Mouse (Mus musculus) left cerebral cortex, adult 18-20 months (tissue): ENCODE results near the gene Armc2. TPM values are rescaled to one million over a fixed set of nuclear protein-coding genes. Genes with fewer than 3 reads are reported as not detected.
"Not testable (repeated sequence)": the region's sequence is repeated elsewhere in the genome, so short reads cannot be mapped to it uniquely, and the experiment has no call there.

ENCODE experiments used
- DNase-seq, 2 experiments: peaks; one replicate each; pipeline ENCODE4 v3.0.0; 2021 to 2022; ENCODE audit warnings: low spot score in 2 of 2, mixed read lengths in 1 of 2
- total RNA-seq, 2 experiments: library from RNA; stranded (reverse); gene quantifications; 2 replicates each; pipeline ENCODE4 v1.2.3; 2021

Gene Armc2
- total RNA-seq, 2 experiments from 2014 or later, result 12.2 to 16.9 TPM

DNA sequence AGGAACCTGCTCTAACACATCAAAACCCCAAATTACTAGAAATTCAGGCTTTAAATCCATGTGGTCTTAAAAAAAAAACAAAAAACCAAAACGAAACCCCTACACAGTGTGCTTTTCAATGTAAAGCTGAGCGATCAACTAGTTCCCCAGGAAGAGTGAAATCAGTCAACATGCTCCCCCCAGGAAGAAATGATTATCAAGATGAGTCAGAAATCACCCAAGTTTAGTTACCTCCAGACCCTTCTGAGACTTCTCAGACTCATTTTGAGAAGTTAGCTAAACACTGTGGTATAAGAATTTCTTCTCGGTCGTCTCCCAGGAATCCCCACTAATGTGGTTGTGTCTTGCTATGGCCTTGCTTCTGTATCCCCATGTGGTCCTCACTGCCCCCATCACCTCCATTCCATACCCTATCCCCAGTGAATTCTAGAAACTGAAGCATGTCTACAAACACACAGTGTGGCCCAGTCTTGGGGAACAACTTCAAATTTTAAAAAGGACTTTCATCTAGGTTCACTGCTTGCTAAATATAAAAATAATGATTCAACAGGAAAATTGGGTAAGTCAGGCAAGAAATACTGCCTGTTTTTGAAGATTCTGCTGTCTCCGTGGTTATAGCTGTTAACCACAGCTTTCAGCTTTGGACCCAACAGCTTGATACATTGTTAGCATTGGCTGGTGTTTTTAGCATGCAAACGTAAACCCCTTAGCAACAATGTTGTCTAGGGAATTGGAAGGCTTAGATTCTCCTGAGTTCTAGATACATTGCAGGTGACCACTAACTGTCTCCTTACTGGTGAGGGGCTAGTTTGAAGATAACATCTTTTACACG is 39.6 kb downstream of the Armc2 start:
- DNase-seq, result no peak

DNA sequence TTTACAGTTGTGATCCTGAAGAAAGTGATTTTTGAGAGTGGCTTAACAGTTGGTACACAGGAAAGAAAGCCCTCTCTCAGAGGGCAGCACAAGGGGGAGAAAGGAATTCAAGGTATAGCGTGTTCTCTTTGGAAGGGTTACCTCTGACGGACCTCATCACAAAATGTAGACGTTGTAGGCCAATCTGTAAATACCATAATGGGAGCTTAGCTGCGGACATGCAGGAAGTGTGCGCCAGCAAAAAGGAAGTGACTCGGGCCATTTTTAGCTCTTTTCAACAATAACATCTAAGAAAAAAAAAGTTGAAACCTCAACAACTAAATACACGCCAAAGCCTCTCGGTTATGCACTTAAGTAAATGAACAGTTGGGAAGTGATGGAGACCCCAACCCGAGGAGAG is 45.6 kb downstream of the Armc2 start:
- no peak for DNase-seq

DNA sequence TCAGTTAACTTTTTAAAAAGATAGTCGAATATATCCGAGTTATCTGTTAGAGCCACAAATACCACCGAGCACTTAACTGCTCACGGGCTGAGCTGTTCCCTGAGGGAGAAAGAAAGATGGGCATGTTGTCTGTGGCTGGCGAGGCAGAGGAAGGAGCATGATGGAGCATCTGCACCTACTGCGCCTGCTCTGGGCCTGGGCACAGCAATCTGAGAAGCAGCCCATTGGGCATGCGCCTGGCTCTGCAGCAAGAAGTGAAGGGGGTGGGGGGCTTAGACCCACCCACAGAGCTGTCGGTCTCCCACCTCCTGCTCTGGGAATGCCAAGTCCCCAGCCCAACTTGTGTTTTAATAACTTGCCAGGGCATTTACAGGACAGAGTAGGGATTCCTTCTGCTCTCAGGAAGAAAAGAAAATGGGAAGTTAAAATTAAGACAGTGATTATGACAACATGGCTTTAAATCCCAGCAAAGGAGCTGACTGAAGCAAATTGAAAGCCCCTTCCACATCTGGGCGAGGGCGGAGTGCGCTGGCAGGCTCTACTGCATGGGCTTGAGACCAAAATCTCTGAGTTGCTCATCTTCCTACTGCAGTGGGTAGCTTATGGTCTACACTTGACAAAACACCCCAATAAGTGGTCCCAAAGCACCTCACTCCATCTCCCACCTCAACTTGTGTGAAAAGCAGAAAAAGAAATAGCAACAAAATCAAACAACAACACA is 50.2 kb downstream of the Armc2 start:
- no peak for DNase-seq

DNA sequence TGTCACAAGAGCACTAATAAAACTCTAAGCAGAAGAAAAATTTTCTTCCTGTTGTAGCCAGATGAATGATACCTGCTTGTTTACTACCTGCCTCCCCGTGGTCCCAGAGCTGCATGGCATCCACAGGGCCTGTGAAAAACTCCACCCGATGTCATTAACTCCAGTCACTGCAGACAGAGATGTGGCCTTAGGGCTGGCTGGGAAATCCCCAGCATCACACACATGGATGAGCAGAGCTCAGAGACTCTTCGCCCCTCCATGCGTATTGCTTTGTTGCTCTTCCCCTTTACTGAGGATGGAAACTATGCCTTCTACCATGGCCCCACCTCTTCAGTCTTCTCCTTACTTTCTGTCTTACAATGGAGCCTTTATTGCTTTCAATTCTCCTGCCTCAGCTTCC is 55.5 kb downstream of the Armc2 start:
- no peak for DNase-seq

DNA sequence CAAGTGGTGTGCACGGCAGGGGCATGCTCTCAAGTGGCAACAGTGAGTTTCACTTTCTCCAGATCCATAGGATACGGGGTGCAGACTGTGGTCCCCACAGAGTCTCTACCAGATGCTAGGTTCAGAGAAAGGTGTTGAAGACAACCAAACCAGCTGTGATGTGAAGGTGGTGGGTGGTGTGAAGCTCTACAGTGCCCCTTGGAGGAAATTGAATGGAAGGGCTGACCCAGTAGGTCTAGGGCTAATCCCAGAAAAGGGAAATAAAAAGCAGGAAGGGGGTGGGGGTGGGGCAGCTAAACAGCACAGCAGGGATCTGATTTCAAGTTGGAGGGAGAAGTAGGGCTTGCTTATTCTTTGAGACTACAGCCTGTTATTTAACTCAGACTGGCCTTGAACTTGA is 58.4 kb downstream of the Armc2 start:
- DNase-seq, result no peak

DNA sequence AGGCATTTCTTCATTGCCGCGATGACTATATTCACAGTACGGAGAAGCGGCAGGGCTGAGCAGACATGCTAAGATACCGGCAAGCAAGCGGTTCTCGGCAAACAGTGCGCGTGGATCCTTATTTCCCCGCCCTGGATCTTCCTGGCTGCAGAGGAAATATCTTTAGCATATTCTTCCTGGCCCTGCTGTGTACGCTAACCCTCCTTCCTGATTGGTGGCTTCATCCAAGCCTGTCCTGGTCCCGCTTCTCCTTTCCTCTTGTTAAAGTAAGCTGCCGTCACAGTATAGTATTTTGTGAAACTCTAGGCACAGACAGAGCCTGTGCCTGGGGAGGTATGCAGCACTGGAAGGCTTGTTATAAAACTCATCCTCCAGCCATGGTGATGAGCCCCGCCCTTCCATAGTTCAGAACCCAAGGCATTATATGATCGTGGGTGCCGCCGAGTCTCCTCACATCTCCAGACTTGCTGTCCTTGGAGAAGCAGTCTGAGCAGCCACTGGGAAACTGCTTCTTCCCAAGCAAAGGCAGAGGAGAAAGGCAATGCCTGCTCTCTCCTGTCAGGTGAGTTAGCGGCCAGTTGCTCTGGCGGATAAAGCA is 59.5 kb downstream of the Armc2 start:
- no peak for DNase-seq

DNA sequence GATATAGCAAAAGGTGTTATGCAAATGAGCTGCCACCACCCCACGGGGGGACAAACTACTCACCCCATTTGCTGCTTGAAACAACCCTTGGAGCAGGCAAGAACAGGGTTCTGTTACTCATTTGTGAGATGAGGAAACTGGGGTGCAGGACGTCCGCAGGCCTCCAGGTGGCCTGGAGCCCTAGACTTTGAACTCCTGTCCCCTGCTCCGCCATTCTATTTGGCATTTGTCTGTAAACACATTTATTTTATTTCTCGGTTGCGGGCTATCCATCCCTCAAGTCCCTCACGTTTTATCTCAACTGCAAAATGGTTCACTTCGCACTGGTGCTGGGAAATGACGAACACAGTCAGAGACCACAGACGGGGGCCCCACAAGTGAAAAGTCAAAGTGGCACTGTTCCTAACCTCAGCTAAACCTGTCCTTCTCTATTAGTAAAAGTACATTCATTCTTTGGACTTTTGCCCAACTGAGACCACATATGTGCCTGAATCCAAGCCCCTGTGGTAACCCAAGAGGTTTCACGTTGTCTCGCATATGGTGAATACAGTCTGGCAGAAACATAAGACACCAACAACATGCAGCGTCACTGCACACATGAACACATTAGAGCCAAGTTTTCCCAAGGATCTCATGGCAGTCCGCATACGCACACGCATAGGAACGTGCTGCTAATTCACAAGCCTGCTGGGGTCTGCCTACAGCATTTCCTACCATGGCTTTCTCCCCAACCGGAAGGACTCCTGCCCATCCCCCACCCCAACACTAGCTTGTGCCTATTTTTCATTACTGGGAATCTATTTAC is 60.6 kb downstream of the Armc2 start:
- no peak for DNase-seq

DNA sequence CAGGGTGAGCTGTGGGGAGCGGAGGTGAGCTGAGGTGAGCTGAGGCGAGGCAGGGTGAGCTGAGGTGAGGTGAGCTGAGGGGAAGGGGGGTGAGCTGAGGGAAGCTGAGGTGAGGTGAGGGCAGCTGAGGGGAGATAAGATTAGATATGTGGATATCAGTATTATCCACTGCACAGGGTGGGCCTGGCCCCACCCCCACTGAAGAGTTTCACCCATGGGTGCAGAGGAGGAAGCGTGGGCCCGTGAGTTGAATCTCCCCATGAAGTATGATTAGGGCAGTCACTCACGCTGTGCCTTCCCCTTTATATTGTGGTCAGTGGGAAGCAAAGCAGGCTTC is 64.7 kb downstream of the Armc2 start:
- DNase-seq, result no peak

DNA sequence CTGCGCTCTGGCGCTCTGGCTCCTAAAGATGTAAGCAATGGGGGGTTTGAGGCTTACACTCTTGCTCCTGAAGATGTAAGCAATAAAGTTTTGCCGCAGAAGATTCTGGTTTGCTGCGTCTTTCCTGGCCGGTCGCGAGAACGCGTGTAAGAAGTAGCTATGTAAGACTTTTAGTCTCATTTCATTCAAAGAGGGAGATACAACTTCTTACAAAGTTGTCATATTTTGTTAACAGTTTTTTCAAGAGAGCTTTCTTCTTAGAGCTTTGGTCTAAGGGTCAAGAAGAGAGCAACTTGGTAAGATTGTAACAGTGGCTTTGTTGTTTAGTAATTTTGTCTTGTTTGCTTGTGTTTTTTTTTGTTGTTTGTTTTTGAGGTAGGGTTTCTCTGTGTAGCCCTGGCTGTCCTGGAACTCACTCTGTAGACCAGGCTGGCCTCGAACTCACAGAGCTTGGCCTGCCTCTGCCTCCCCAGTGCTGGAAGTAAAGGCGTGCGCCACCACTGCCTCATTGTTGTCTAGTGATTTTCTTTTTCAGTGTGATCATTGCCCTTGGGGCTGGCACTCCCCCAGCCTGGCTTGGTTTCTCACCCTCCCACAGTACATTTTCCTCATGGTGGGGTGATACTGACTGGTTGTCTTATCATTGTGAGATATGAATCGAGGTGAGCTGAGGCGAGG is 65.3 kb downstream of the Armc2 start:
- no peak for DNase-seq

DNA sequence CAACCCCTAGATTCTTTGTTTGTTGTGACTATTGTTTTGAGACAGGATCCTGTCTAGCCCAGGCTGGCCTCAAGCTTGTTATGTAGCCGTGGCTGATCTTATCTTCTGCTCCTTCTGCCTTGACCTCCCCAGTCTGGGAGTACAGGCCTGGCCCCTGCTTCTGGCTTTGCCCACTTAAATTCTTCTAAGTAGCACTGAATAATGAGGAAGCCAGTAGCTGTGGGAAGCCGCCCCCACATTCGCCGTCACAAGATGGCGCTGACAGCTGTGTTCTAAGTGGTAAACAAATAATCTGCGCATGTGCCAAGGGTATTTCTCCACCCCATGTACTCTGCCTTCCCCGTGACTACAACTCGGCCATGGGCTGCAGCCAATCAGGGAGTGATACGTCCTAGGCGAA is 65.9 kb downstream of the Armc2 start:
- not testable (repeated sequence) for DNase-seq

DNA sequence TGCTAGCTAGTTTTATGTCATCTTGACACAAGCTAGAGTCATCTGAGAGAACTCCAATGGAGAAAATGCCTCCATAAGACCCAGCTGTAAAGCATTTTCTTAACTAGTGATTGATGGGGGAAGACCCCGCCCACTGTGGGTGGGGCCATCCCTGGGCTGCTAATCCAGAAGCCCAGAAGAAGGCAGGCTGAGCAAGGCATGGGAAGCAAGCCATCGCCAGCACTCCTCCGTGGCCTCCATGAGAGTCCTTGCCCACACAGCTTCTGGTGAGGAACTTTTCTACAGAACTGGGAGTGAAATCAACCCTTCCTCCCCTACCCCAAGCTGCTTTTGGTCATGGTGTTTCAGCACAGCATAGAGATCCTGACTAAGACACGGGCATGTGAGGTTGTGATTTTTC is 79.2 kb downstream of the Armc2 start:
- DNase-seq, result peak; percentile 33 to 59

DNA sequence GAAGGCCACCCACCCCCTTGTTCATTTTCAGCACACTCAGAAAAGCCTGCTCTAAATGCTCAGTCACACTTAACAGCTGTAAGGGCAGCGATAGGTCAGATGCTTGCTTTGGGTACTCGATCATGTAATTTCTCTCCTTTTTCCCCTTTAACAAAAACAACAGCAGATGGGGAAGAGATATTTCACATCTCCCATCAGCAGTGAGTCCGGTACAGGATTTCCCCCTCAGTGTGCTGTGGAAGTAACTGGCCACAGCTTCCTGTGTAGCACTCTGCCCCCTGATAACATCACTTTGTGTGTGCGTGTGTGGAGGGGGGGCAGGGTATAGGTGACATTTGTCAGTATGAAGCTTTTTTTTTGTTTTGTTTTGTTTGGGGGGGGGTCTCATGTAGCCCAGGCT is 81.1 kb downstream of the Armc2 start:
- DNase-seq, result no peak

DNA sequence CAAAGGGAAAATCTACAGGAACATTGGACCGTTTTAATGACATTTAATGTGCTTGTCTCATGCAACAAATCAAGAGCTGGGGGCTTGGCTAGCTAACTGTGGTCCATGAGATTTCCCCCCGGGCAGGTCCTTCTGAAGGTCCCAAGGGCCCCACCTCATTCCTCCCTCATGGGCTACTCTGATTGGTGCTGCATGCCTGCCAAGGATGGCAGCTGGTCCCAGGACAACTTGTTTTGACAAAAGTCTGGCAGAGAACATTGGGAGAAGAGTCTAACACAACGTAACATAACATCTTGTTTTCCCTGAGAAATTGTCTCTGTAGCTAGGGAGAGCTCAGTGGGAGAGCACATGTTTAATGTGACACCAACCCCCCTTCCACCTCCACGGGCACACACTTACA is 82.1 kb downstream of the Armc2 start:
- peak in 1 of 2 experiments; percentile 26 for DNase-seq

DNA sequence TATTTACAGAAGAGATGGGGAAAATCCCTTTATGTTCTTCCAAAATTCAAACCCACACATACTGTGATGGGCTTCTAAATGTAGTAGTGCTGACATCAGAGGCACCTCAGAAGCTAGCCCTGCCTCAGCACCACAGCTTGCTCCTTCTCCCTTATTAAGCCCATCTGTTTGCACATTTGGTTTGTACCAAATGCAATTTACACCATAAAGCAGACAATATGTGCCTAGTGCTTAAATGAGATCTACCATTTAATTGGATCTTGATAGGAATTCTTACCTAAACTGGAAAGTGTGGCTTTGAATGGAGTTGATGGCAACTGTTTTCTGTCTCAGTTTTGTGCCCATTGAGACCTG is 82.8 kb downstream of the Armc2 start:
- DNase-seq, result peak; percentile 26 to 47

DNA sequence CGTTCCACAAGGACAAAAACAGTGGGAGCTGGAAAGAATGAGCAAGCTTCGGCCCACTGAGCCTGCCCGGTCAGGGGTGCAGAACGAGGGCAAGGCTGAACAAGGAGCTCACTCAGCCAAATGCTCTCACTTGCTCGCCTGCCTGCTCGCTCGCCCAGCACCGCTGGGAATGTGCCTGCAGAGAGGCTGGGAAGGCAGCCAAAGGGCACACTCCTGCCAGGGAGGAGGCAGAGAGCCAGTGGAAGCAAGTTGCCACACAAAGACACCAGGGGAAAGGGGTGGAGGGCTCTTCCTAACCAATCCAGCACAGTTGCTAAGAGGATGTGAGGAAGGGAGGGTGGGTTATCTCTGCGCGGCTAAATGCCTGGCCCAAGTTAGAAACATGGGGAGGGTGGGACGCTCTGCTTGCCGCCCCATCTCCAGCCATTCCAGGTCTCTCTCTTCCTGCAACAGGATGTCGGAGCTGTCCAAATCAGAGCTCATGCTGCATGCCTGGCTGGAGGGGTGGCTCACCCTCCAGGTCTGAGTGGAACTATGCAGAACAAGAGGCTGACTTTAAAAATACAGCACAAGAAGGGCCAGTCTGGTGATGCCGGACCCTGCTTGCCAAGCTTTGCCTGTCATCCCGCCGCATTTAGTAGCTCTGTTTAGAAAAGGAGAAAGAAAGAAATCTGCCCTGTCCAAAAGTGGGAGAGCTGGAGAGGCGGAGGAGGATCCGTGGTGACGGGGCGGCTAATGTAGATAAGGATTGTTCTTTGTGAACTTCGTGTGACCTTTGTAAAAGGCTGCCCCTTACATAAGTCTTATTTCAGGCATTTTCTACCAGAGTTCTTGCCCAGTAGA is 83.4 kb downstream of the Armc2 start:
- peak; percentile 70 to 84 for DNase-seq

DNA sequence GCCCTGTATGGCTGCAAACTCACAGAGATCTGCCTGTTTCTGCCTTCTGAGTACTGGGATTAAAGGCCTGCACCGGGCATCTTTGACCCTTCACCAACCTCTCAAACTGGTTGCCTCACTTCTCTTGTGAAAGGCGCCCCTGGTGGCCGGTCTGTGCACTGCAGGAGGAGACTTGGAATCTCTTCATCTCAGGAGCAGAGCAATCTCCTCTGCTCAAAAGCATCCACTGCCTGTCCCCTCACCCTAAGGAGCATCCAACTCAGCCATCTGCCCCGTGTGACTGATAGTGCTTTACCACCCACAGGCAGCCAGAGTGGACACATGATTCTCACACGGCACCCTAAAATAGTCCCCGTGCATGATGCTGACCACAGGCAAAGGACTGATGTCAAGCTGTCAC is 84.7 kb downstream of the Armc2 start:
- peak; percentile 44 to 61 for DNase-seq

DNA sequence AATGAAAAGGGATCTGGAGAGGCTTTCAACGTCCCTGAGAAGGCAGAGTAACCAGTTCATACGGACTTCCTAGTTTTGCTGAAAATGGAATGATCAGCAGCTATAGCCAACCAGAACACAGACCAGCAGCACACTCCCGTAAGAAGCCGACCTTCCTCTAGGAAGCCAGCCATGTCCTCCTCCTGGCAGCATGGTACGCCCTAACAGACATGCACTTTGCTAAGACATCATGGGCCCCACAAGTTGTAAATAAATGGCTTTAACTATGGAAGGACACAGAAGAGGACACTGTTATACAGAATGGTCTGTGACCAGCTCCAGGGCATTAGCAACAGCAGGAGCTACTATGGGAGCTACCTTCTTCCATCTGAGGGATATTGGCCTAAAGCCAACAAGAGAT is 85.3 kb downstream of the Armc2 start:
- no peak for DNase-seq

DNA sequence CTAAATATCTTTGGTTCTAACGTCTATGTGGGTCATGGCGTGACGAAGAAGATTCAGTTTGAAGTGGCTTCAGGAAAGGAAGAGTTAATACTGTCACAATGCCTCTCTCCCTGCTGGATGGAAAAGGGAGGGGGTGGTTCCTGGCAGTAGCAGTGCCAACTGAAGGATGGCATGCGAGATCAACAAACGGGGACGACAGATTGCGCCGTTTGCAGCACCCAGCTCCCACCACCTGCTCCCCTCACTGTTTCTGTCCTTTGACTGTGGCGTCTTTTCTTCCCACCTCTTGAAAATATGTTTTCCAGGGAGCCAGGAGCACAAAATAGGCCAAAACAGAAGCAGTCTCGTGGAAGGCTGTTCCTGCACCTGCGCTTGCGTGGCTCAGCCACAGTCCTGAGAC is 86.3 kb downstream of the Armc2 start:
- peak; percentile 76 to 88 for DNase-seq

DNA sequence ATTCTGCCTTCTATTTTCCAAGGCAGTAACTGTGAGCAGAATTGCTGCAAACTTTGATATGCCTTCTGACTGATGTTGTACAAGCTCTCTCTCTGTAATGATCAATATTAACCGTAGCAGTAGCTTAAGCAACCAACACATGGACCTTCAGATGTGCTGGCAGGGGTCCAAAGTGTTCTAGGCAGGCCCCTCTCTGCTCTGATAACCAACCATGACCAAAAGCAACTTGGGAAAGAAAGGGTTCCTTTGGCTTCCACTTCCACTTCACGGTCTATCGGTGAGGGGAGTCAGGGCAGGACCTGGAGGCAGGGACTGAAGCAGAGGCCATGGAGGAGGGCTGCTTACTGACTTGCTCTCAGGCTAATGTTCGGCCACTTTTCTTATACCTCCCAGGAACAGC is 87.3 kb downstream of the Armc2 start:
- DNase-seq, result no peak

DNA sequence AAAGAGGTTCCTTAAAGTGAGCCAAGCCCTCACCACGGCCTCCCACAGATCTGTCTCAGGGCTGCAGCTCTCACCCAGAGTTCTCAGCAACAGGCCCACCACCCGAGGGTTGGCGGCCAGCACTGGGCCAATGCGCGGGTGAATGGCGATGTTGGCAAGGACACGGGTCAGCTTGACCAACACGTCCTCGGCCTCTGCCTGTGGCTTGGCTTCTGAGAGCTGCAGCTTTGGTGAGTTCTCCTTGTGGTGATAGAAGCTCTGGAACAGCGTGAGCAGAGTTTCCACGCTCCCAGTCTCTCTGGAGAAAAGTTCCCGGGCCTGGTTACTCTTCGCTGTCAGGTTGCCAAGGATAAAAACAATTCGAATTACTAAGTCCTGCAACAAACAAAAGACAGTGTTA is 91.5 kb downstream of the Armc2 start:
- DNase-seq, result no peak
